Mouse (Mus musculus): ENCODE measurements around the gene Lasp1. TPM values are rescaled to one million over a fixed set of nuclear protein-coding genes. Genes with fewer than 3 reads are reported as not detected.

Gene Lasp1
- polyA plus RNA-seq, 1 experiment from 2014 or later = 31.4 TPM

- Histone ChIP-seq H3K9ac (no peak overlapping the region), H3K27ac (replicated peaks) (peak overlapping the region; percentile 10; the same call in 1 of the 2 replicates), H3K9me3 (replicated peaks) (no peaks in the 10 kb centered on the region), H3K4me1 (replicated peaks) (peaks cover 89% of the 10 kb centered on the region), H3K4me3 (replicated peaks) (no peak overlapping the region), H3K27me3 (no peaks in the 10 kb centered on the region), H3K4me2 (no peak overlapping the region), H3K36me3 (replicated peaks) (peaks cover 21% of the 10 kb centered on the region)
- no peak for ATAC-seq (ENCODE audit: insufficient read depth)
- WGBS (ENCODE audit: insufficient replicate concordance) = 48% methylated on average over 5 of the region's 5 CpGs
Measured at GRCm38 (mm10) chr11:97819923-97820322, 21.1 kb downstream of the Lasp1 start.

DNA sequence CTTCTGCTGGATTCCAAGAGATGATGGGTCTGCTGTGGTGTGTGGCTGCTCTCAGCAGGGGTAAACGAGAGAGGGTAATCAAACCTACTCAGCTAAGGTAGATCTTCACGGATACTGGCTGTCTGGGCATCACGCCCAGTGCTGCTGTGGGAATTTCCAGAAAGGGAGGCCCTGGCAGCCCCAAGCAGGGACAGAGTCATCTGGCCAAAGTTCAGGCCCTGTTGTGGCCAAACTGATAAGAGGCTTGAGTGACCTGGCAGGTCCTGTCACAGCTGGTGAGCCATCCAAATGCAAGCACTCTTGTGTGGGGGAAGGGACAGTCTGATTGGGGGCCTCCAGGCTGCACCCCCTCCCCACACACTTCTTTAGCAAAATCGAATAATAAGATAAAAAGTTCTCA lies 22.0 kb downstream of the Lasp1 start:
- 50% methylated on average over 4 of the region's 4 CpGs for WGBS (ENCODE audit: insufficient replicate concordance)
- Histone ChIP-seq H3K36me3 (replicated peaks) (peaks cover 26% of the 10 kb centered on the region), H3K9me3 (replicated peaks) (no peaks in the 10 kb centered on the region), H3K4me1 (replicated peaks) (peaks cover 88% of the 10 kb centered on the region), H3K9ac (no peak overlapping the region), H3K27me3 (no peaks in the 10 kb centered on the region), H3K4me3 (replicated peaks) (no peak overlapping the region), H3K4me2 (no peak overlapping the region), H3K27ac (replicated peaks) (peak overlapping the region; percentile 45; the same call in 1 of the 2 replicates)
- ATAC-seq (ENCODE audit: insufficient read depth) = peak; percentile 55

- Histone ChIP-seq H3K4me1 (replicated peaks) (peaks cover 87% of the 10 kb centered on the region), H3K27ac (replicated peaks) (peak overlapping the region; percentile 24; the same call in 1 of the 2 replicates)
- WGBS (ENCODE audit: insufficient replicate concordance) = 78% methylated on average over 8 of the region's 8 CpGs
Measured at GRCm38 (mm10) chr11:97821401-97822064, 22.7 kb downstream of the Lasp1 start.

DNA sequence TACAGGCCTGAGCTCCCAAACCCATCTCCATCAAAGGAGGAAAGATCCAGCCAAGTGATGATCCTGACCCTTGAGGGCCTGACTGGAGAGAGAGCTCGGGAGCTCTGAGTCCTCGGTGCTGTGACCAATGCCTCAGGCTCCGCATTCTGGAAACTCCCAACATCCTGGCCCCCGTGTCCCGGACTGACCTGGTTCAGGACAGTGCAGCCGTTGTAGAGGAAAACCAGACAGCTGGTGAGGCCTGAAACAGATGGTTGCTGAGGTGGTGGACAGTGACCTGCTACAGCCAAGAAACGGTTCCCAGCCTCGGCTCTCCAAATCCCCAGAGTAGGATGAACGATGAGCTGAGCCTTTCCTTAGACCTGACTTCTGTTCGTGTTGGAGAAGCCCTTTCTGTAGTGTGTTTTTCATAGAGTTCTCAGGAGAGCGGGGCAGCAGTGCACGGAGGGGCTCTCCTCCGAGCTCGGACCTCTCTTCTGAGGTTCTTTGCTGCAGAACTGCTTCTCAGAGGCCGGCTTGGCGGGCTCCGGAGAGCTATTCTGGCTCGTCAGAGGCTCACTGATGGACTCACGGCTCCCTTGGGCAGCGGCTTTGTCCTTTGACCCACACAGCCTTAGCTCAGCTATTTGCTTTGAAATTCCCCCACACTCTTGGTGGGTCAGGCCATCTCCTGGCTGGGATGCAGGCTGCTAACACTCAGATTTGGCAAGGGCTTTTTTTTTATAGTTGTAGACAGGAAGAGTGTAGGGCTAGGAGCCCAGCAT lies 24.2 kb downstream of the Lasp1 start:
- Histone ChIP-seq H3K9ac (no peak overlapping the region), H3K9me3 (replicated peaks) (no peaks in the 10 kb centered on the region), H3K36me3 (replicated peaks) (peaks cover 35% of the 10 kb centered on the region), H3K4me2 (peak overlapping the region; percentile 1; the same call in 1 of the 2 replicates), H3K27me3 (no peaks in the 10 kb centered on the region), H3K27ac (replicated peaks) (peak overlapping the region; percentile 11; the same call in 1 of the 2 replicates), H3K4me1 (replicated peaks) (peaks cover 72% of the 10 kb centered on the region), H3K4me3 (replicated peaks) (no peak overlapping the region)
- ATAC-seq (ENCODE audit: insufficient read depth) = no peak
- 75% methylated on average over 20 of the region's 20 CpGs for WGBS (ENCODE audit: insufficient replicate concordance)

More at GRCm38 (mm10) chr11:97821401-97822064, 22.7 kb downstream of the Lasp1 start:
- Histone ChIP-seq H3K9ac (no peak overlapping the region), H3K4me2 (no peak overlapping the region), H3K36me3 (replicated peaks) (peaks cover 28% of the 10 kb centered on the region), H3K9me3 (replicated peaks) (no peaks in the 10 kb centered on the region), H3K4me3 (replicated peaks) (no peak overlapping the region), H3K27me3 (no peaks in the 10 kb centered on the region)
- no peak for ATAC-seq (ENCODE audit: insufficient read depth)

- Histone ChIP-seq H3K27me3 (no peaks in the 10 kb centered on the region), H3K4me1 (replicated peaks) (peaks cover 61% of the 10 kb centered on the region), H3K9me3 (replicated peaks) (no peaks in the 10 kb centered on the region), H3K9ac (no peak overlapping the region), H3K36me3 (replicated peaks) (peaks cover 38% of the 10 kb centered on the region), H3K4me2 (no peak overlapping the region), H3K4me3 (replicated peaks) (no peak overlapping the region), H3K27ac (replicated peaks) (no peak overlapping the region)
- no peak for ATAC-seq (ENCODE audit: insufficient read depth)
- WGBS (ENCODE audit: insufficient replicate concordance) = 76% methylated on average over 11 of the region's 11 CpGs
Measured at GRCm38 (mm10) chr11:97824168-97824567, 25.4 kb downstream of the Lasp1 start.

DNA sequence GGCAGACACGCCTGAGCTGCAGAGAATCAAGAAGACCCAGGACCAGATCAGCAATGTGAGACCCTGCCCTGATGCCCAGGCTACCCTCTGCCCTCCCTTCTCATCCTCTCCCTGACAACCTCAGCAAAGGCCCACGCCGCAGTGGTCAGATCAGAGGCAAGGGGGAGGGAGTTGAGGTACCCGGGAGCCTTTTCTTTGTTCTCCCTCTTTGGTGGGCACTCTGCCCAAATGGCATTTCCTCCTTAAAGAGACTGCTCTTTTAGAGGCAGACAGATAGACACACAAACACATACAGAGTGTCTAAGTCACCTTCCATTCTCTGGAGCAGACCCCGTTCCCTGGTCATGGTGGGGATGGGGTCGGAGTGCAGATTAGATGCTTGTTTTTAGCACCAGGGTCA lies 26.1 kb downstream of the Lasp1 start:
- H3K4me1 ChIP-seq (replicated peaks) = peaks cover 56% of the 10 kb centered on the region
- H3K9me3 ChIP-seq (replicated peaks) = no peaks in the 10 kb centered on the region
- H3K27ac ChIP-seq (replicated peaks) = no peak overlapping the region
- no peaks in the 10 kb centered on the region for H3K27me3 ChIP-seq
- no peak overlapping the region for H3K9ac ChIP-seq
- no peak overlapping the region for H3K4me3 ChIP-seq (replicated peaks)
- H3K4me2 ChIP-seq = no peak overlapping the region
- WGBS (ENCODE audit: insufficient replicate concordance) = 51% methylated on average over 6 of the region's 6 CpGs
- H3K36me3 ChIP-seq (replicated peaks) = peaks cover 35% of the 10 kb centered on the region
- no peak for ATAC-seq (ENCODE audit: insufficient read depth)

DNA sequence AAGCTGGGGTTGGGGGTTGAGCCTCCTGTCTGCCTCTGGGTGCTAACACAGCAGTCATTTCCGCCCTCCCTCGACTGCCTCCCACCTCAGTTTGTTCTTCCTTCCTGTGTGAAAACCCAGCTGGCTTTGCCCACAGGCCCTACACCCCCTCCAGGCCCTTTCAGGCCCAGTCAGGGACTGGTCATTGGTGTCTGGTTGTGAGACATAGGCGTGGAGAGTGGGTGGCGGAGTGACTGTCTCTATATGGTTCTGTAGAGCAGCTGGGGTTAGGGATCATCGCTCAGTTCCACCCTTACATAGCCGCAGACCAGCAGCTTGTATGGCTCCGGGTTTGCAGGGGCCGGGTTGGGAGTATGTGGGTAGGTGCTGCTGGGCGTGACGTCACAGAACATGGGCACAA lies 26.5 kb downstream of the Lasp1 start:
- H3K27me3 ChIP-seq = no peaks in the 10 kb centered on the region
- H3K4me2 ChIP-seq = no peak overlapping the region
- H3K4me3 ChIP-seq (replicated peaks) = no peak overlapping the region
- no peak overlapping the region for H3K9ac ChIP-seq
- peaks cover 35% of the 10 kb centered on the region for H3K36me3 ChIP-seq (replicated peaks)
- ATAC-seq (ENCODE audit: insufficient read depth) = no peak
- H3K4me1 ChIP-seq (replicated peaks) = peaks cover 56% of the 10 kb centered on the region
- 57% methylated on average over 10 of the region's 10 CpGs for WGBS (ENCODE audit: insufficient replicate concordance)
- no peaks in the 10 kb centered on the region for H3K9me3 ChIP-seq (replicated peaks)
- H3K27ac ChIP-seq (replicated peaks) = no peak overlapping the region

GRCm38 (mm10) chr11:97825971-97826370 lies 27.2 kb downstream of the Lasp1 start:
- H3K9ac ChIP-seq = no peak overlapping the region

GRCm38 (mm10) chr11:97826414-97826813 lies 27.6 kb downstream of the Lasp1 start:
- no peak overlapping the region for H3K4me3 ChIP-seq (replicated peaks)
- no peaks in the 10 kb centered on the region for H3K9me3 ChIP-seq (replicated peaks)
- H3K9ac ChIP-seq = no peak overlapping the region
- H3K36me3 ChIP-seq (replicated peaks) = peaks cover 38% of the 10 kb centered on the region
- WGBS (ENCODE audit: insufficient replicate concordance) = 24% methylated on average over 7 of the region's 7 CpGs
- H3K27me3 ChIP-seq = no peaks in the 10 kb centered on the region
- H3K4me1 ChIP-seq (replicated peaks) = peaks cover 54% of the 10 kb centered on the region
- H3K27ac ChIP-seq (replicated peaks) = no peak overlapping the region; the same call in 1 of the 2 replicates
- H3K4me2 ChIP-seq = 0 out of 2 replicates have a peak overlapping the region, but pooled peaks have one; percentile 17
- no peak for ATAC-seq (ENCODE audit: insufficient read depth)

More at GRCm38 (mm10) chr11:97825971-97826370, 27.2 kb downstream of the Lasp1 start:
- no peak overlapping the region; the same call in 1 of the 2 replicates for H3K27ac ChIP-seq (replicated peaks)
- peak overlapping the region; percentile 17; the same call in 1 of the 2 replicates for H3K4me2 ChIP-seq
- H3K27me3 ChIP-seq = no peaks in the 10 kb centered on the region
- ATAC-seq (ENCODE audit: insufficient read depth) = no peak
- H3K4me1 ChIP-seq (replicated peaks) = peaks cover 56% of the 10 kb centered on the region
- peaks cover 35% of the 10 kb centered on the region for H3K36me3 ChIP-seq (replicated peaks)
- no peaks in the 10 kb centered on the region for H3K9me3 ChIP-seq (replicated peaks)
- 31% methylated on average over 9 of the region's 9 CpGs for WGBS (ENCODE audit: insufficient replicate concordance)
- no peak overlapping the region for H3K4me3 ChIP-seq (replicated peaks)

DNA sequence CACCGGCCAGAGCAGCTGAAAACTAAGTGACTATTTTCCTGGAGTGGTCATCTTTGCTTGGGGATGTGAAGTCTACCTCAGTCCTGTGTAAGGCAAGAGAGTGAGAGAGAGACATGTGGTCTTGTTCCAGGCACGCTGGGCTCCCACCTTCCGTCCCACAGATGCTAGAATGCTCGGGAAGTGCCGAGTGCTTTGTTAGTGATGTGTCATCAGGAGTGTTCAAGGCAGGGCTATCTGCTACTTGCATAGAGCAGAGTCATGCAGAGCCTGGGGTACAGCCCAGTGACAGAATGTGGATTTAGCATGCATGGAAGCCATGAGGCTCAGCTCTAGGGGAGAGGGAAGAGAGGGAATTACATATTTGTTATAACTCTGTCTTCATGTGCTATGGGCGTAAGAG lies 28.9 kb downstream of the Lasp1 start:
- no peak overlapping the region for H3K4me2 ChIP-seq
- H3K9ac ChIP-seq = no peak overlapping the region
- ATAC-seq (ENCODE audit: insufficient read depth) = no peak
- no peak overlapping the region for H3K27ac ChIP-seq (replicated peaks)
- H3K4me1 ChIP-seq (replicated peaks) = peaks cover 48% of the 10 kb centered on the region
- 64% methylated on average over 6 of the region's 6 CpGs for WGBS (ENCODE audit: insufficient replicate concordance)
- no peak overlapping the region for H3K4me3 ChIP-seq (replicated peaks)
- no peaks in the 10 kb centered on the region for H3K9me3 ChIP-seq (replicated peaks)
- H3K36me3 ChIP-seq (replicated peaks) = peaks cover 44% of the 10 kb centered on the region
- no peaks in the 10 kb centered on the region for H3K27me3 ChIP-seq

DNA sequence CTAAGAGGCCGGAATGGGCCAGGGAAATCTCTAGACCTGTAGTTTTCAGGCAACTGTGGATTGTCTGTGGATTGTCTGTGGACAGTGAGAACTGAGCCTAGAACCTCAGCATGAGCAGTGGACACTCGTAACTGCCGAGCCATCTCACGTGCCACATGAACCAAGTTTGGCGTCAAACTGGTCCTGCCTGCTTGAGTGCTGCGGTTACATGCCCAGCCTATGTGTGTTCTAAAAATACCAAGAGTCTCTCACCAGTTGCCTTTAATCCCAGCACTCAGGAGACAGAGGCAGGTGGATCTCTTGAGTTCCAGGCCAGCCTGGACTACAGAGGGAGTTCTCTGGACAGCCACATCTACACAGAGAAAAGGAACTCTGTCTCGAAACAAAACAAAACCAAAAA lies 30.6 kb downstream of the Lasp1 start:
- no peak for ATAC-seq (ENCODE audit: insufficient read depth)
- no peaks in the 10 kb centered on the region for H3K9me3 ChIP-seq (replicated peaks)
- peak overlapping the region; percentile 51 for H3K27ac ChIP-seq (replicated peaks)
- no peak overlapping the region for H3K4me3 ChIP-seq (replicated peaks)
- H3K4me2 ChIP-seq = no peak overlapping the region
- H3K36me3 ChIP-seq (replicated peaks) = peaks cover 50% of the 10 kb centered on the region
- H3K27me3 ChIP-seq = no peaks in the 10 kb centered on the region
- peaks cover 39% of the 10 kb centered on the region for H3K4me1 ChIP-seq (replicated peaks)
- 47% methylated on average over 7 of the region's 7 CpGs for WGBS (ENCODE audit: insufficient replicate concordance)
- H3K9ac ChIP-seq = no peak overlapping the region

Measured in liver, embryonic 15.5 days (tissue).